Mouse (Mus musculus) CH12.LX (cell line): ENCODE results near the gene Sun3.

Experiments
- CHD2 ChIP-seq: IDR thresholded peaks from 2 replicates; pipeline ENCODE4 v1.6.1; 2011; ENCODE audit warnings: low read length, improper control_type of control experiment
- CTCF ChIP-seq, 2 experiments: IDR thresholded peaks in 1 of 2; conservative IDR thresholded peaks in 1 of 2; 2 replicates each; pipeline ENCODE4 v1.5.1; 2011 to 2012; ENCODE audit warnings: low read depth in 2 of 2, low read length in 2 of 2, improper control_type of control experiment in 1 of 2, inconsistent platforms in 1 of 2, mild to moderate bottlenecking in 1 of 2, moderate library complexity in 1 of 2
- NRF1 ChIP-seq: IDR thresholded peaks from 2 replicates; pipeline ENCODE4 v1.6.1; 2014; ENCODE audit warnings: low read depth, mild to moderate bottlenecking, inconsistent platforms, low read length, improper control_type of control experiment, moderate library complexity
- POLR2A ChIP-seq: IDR thresholded peaks from 2 replicates; pipeline ENCODE4 v1.6.1; 2011; ENCODE audit warnings: low read depth, mild to moderate bottlenecking, improper control_type of control experiment, low read length
- SMC3 ChIP-seq: IDR thresholded peaks from 2 replicates; pipeline ENCODE4 v1.6.1; 2011; ENCODE audit warnings: low read depth, low read length, improper control_type of control experiment
- USF2 ChIP-seq: conservative IDR thresholded peaks from 2 replicates; pipeline ENCODE4 v1.6.1; 2011; ENCODE audit warnings: low read depth, low read length, improper control_type of control experiment
- ZC3H11A ChIP-seq: IDR thresholded peaks from 2 replicates; pipeline ENCODE4 v1.6.1; 2012; ENCODE audit warnings: low read depth, mild to moderate bottlenecking, inconsistent platforms, low read length, improper control_type of control experiment
- ZKSCAN1 ChIP-seq: IDR thresholded peaks from 2 replicates; pipeline ENCODE4 v1.6.1; 2012; ENCODE audit warnings: low read depth, inconsistent platforms, low read length, improper control_type of control experiment, borderline replicate concordance

- no peak for TF ChIP-seq POLR2A
- no peak for TF ChIP-seq NRF1
- TF ChIP-seq ZKSCAN1 = no peak
- TF ChIP-seq ZC3H11A = no peak
- TF ChIP-seq CTCF (conservative IDR thresholded peaks at IDR 0.05 in 1 of 2, IDR thresholded peaks at IDR 0.05 in 1 of 2; ENCODE audit: low read depth in 2 of 2, low read length in 2 of 2) = no peak
- no peak for TF ChIP-seq SMC3
- TF ChIP-seq CHD2 = no peak
- no peak for TF ChIP-seq USF2
Observed at GRCm38 (mm10) chr11:9046546-9046945, 2.2 kb downstream of the Sun3 start.
